Mouse (Mus musculus) G1E-ER4 (cell line): ENCODE data around the gene Tgfb1. TPM values are rescaled to one million over a fixed set of nuclear protein-coding genes. Genes with fewer than 3 reads are reported as not detected.

ENCODE experiments used
- GATA1 ChIP-seq: IDR thresholded peaks from one replicate; pipeline ENCODE4 v1.8.0; 2012; ENCODE audit warnings: low read length, inconsistent platforms
- polyA plus RNA-seq: library from polyadenylated mRNA; stranded (reverse); fragments of >175 nt; gene quantifications from 2 replicates; pipeline ENCODE4 v1.2.3, GENCODE M21; 2012

The Tgfb1 gene
- polyA plus RNA-seq, 1 experiment, result 2,011 TPM

GRCm38 (mm10) chr7:25711165-25711564, 24.4 kb downstream of the Tgfb1 start:
- TF ChIP-seq GATA1, result no peak

DNA sequence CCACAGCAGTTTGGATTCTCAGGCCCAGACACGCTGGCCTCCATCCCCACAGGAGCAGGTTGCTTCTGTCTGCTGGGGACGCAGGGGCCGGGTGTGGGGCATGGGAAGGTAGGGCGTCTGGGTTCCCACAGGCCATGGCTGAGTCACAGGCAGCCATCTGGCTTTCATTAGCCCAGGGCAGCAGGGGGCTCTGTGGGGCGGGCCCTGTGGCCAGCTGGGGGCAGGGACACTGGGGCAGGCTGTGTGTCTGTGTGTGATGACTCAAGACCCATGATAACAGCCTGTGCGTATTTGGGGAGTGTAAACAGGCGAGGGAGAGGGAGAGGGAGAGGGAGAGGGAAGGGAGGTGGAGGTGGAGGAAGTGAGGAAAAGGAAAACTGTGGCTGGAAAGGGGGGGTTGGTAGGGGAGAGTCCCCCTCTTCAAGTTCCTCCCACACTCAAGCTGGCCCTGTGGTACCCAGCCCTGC, 25.0 kb downstream of the Tgfb1 start:
- no peak for TF ChIP-seq GATA1

GRCm38 (mm10) chr7:25712801-25713200, 26.0 kb downstream of the Tgfb1 start:
- TF ChIP-seq GATA1, result no peak

DNA sequence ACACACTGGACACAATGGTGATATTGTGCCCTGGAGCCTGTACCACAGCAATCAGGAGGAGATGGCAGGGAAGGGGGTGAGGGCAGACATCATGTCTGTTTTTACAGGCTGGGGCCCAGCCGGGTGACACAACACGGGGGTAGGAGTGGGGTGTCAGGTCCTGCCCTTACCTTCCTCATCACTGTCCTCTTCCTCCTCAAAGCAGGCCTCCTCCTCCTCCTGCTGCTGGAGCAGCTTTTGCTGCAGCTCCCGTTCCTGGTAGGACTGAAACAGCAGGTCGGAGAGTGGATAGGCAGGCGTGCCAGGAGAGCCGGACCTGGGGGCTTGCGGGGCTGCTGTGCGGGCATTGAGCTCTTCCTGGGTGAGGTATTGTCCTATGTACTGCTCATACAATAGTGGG, 27.8 kb downstream of the Tgfb1 start:
- TF ChIP-seq GATA1, result no peak

- no peak for TF ChIP-seq GATA1
These were observed 29.0 kb downstream of the Tgfb1 start for GRCm38 (mm10) chr7:25715731-25716271.

GRCm38 (mm10) chr7:25717478-25717877, 30.7 kb downstream of the Tgfb1 start:
- TF ChIP-seq GATA1, result no peak

DNA sequence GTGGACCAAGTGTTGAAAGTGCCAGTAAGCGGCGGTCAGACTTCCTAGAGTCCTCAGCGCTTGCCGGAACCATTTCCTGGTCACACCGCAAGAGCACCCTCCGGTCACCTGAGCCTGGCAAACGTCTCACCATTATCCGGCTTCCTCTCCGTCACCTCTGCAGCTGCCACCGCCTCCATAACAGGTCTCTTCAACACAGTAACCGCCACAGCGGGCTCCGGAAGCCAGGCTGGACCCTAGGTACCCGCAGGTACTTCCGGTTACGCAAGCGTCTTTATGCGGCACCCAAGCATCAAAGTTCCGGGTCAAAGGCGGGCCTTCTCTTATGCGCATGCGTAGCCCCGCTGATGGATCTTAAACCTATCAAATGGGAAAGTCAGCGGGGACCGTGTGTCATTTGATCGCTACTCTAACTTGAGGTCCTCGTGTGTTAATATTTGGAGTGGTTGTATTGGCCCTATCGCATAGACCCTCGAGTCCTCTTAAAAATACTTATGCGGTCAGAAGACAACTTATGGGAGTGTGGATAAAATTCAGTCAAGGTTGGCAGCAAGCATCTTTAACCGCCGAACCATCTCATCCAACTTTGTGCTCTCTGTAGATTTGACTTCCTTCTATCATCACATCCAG, 32.1 kb downstream of the Tgfb1 start, which contains the start of gene Ccdc97:
Gene Ccdc97, minus strand, starts transcription at position 301 of the 630 bp plus-strand sequence.
- TF ChIP-seq GATA1, result no peak

- TF ChIP-seq GATA1, result no peak
These were observed 33.2 kb downstream of the Tgfb1 start for GRCm38 (mm10) chr7:25719761-25720610.

GRCm38 (mm10) chr7:25720760-25721159, 34.0 kb downstream of the Tgfb1 start:
- TF ChIP-seq GATA1, result no peak

- TF ChIP-seq GATA1, result no peak
These were observed 39.1 kb downstream of the Tgfb1 start for GRCm38 (mm10) chr7:25725886-25726285.

- no peak for TF ChIP-seq GATA1
These were observed 41.0 kb downstream of the Tgfb1 start for GRCm38 (mm10) chr7:25727800-25728199.

DNA sequence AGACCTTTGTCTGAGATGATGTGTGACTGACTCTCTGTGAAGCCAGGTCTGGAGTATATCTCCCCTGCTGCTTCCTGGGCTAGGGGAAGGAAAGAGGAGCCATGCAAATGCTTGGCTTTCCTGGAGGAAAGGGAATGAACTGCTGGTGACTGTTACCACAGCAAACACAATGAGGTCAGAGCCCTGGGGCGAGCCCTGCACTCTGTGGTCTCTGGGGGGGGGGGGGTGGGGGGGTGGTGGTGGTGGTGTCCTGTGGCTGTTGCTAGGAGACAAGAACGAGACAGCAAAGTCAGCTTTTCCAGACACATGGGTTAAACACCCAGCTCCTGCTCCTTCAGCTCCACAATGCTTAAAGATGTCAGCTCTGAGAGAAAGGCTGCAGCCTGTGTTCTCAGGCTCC, 42.6 kb downstream of the Tgfb1 start:
- TF ChIP-seq GATA1, result no peak

GRCm38 (mm10) chr7:25729862-25730261, 43.1 kb downstream of the Tgfb1 start:
- TF ChIP-seq GATA1, result no peak

DNA sequence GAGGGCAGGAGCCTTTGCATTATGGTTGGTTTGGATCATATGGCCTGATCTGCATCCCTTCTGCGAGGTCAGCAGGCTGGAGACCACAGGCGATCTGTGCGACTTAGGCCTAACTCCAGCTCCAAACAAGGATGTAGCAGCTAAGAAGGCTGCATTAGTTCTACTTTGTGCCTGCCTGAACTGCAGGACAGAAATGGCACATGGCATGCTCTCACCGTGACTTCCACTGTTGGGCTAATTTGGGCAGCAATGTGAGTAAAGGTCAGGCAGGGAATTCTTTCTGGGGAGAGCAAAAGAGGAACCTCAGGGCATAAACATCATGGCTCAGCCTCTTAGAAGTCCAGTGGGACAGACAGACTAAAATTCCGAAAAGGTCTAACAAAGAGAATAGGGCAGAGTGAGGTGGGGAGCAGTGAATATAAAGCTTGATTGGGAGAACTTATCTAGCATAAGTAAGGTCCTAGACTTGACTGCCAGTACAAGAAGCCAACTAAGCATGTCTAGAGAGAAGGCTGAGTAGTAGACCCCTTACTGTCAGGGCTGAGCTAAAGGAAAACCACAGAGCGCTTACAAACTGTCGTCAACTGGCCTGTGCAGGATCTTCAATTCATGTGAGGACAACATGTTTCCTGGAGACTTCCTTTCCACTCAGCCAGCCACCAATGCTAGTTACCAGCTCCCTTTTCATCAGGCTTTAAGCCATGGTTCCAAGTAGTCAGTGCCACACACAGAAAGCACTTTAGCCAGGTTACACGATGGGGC, 44.7 kb downstream of the Tgfb1 start:
- no peak for TF ChIP-seq GATA1

- no peak for TF ChIP-seq GATA1
These were observed 48.2 kb downstream of the Tgfb1 start for GRCm38 (mm10) chr7:25734991-25735390.

DNA sequence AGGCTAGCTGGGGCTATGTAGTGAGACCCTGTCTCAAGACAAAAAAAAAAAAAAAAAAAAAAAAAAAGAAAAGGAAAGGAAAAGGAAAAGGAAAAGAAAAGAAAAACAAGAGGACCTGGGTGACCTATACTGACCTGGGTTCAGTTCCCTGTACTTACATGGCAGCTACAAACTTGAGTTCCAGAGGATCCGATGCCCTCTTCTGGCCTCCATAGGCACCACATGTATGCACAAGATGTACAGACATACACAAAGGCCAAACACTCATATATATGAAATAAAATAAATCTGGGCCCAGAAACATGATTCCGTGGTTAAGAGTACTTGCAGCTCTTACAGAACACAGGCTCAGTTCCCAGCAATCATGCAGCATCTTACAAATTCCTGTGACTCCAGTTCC, 50.1 kb downstream of the Tgfb1 start:
- TF ChIP-seq GATA1, result no peak
